In genomic region chr11:35604848-35605790, GRCm38 (mm10) we compare ENCODE assay signal across 21 mouse cellular contexts.
DNase-seq lines count a peak whose midpoint lies in the region; ATAC-seq and TF ChIP-seq lines count a peak whose summit lies in the region.
"Had no signal": no experiment of that assay in that cellular context is flagged by ENCODE, and none has a peak within 500 bp of the region (broad histone marks: within the 10 kb centered on the region; RNA-seq: fewer than 3 reads in every experiment).

No protein-coding gene starts in this region.

- no peaks in the 10 kb centered on the region for H3K79me2 ChIP-seq in CH12.LX (replicated peaks; ENCODE audit: control insufficient read depth, extremely low read depth, insufficient read depth, poor library complexity, severe bottlenecking)

- H3K36me3 ChIP-seq in hindbrain, postnatal 0 days (ENCODE audit: insufficient read depth, low read length): no peaks in the 10 kb centered on the region
- H3K36me3 ChIP-seq in hindbrain, embryonic 11.5 days (ENCODE audit: control insufficient read depth, insufficient read depth, low read length): no peaks in the 10 kb centered on the region
- H3K36me3 ChIP-seq in CH12.LX (replicated peaks in 1 of 2; ENCODE audit: control insufficient read depth in 1 of 2, insufficient read depth in 1 of 2, low read length in 1 of 2): no peaks in the 10 kb centered on the region
- H3K36me3 ChIP-seq in embryonic facial prominence, embryonic 10.5 days (replicated peaks): peaks cover 8% of the 10 kb centered on the region
- H3K36me3 ChIP-seq in intestine, postnatal 0 days (ENCODE audit: control insufficient read depth, insufficient read depth): no peaks in the 10 kb centered on the region
- H3K36me3 ChIP-seq: forebrain, embryonic 12.5 days; neural tube, embryonic 15.5 days had no signal

- peak; percentile 55 for ATAC-seq in hindbrain, postnatal 0 days
- no peak for ATAC-seq in hindbrain, embryonic 11.5 days (ENCODE audit: low FRiP score)
- peak; percentile 86 for ATAC-seq in intestine, postnatal 0 days
- no peak for ATAC-seq in megakaryocyte, adult 5-6 weeks (ENCODE audit: poor library complexity, severe bottlenecking)

- TF ChIP-seq EP300 in CH12.LX (IDR thresholded peaks at IDR 0.05; ENCODE audit: low read length): no peak

- no peak overlapping the region for H3K4me3 ChIP-seq in hindbrain, postnatal 0 days (ENCODE audit: low read length)
- H3K4me3 ChIP-seq in hindbrain, embryonic 11.5 days (ENCODE audit: low read depth, low read length): no peak overlapping the region
- no peak overlapping the region for H3K4me3 ChIP-seq in CH12.LX (replicated peaks in 1 of 3; ENCODE audit: low read depth in 2 of 3, low read length in 2 of 3, poor library complexity in 1 of 3)
- no peak overlapping the region for H3K4me3 ChIP-seq in embryonic facial prominence, embryonic 10.5 days
- H3K4me3 ChIP-seq in intestine, postnatal 0 days (ENCODE audit: low read depth, low read length): no peak overlapping the region
- H3K4me3 ChIP-seq: forebrain, embryonic 12.5 days; heart, adult 2 months; layer of hippocampus, adult 2 months; neural tube, embryonic 15.5 days had no signal

- WGBS in hindbrain, postnatal 0 days: 69% methylated on average over 18 of the region's 18 CpGs
- 82% methylated on average over 18 of the region's 18 CpGs for WGBS in hindbrain, embryonic 11.5 days
- 68% methylated on average over 18 of the region's 18 CpGs for WGBS in embryonic facial prominence, embryonic 10.5 days
- 35% methylated on average over 18 of the region's 18 CpGs for WGBS in intestine, postnatal 0 days

- TF ChIP-seq CTCF in hindbrain, postnatal 0 days (IDR thresholded peaks at IDR 0.05; ENCODE audit: low read depth): no peak
- no peak for TF ChIP-seq CTCF in CH12.LX (conservative IDR thresholded peaks at IDR 0.05 in 1 of 2, IDR thresholded peaks at IDR 0.05 in 1 of 2; ENCODE audit: low read depth in 2 of 2, low read length in 2 of 2)
- TF ChIP-seq CTCF in intestine, postnatal 0 days (IDR thresholded peaks at IDR 0.05; ENCODE audit: low read depth): no peak

- H3K9ac ChIP-seq in hindbrain, postnatal 0 days (replicated peaks; ENCODE audit: low read length): no peak overlapping the region
- H3K9ac ChIP-seq in hindbrain, embryonic 11.5 days (ENCODE audit: low read depth, low read length): no peak overlapping the region
- H3K9ac ChIP-seq in CH12.LX (ENCODE audit: insufficient read depth, low read depth): no peak overlapping the region
- no peak overlapping the region for H3K9ac ChIP-seq in intestine, postnatal 0 days (ENCODE audit: low read depth, low read length)
- H3K9ac ChIP-seq: forebrain, embryonic 12.5 days; neural tube, embryonic 15.5 days had no signal

- peak; percentile 58 for DNase-seq in hindbrain, postnatal 0 days (ENCODE audit: low spot score)
- DNase-seq in hindbrain, embryonic 11.5 days (ENCODE audit: low spot score): no peak
- DNase-seq in CH12.LX (ENCODE audit: extremely low read depth): peak; percentile 45
- peak; percentile 25 for DNase-seq in embryonic facial prominence, embryonic 10.5 days (ENCODE audit: low spot score)
- DNase-seq in heart, postnatal 4 days: no peak
- no peak for DNase-seq in right cerebral cortex, adult 18-20 months
- DNase-seq: cerebellum, adult 9-10 months; embryo, embryonic 11 days; gastrocnemius, postnatal 10 days; heart, adult 2 months; kidney, adult 8-10 months; kidney, postnatal 14 days; layer of hippocampus, postnatal 36 days; lung, adult 18-20 months; lung, postnatal 14 days; thymus, postnatal 25 days had no signal

- no peak overlapping the region for H3K27ac ChIP-seq in hindbrain, postnatal 0 days
- H3K27ac ChIP-seq in hindbrain, embryonic 11.5 days (ENCODE audit: low read depth, low read length): no peak overlapping the region
- no peak overlapping the region for H3K27ac ChIP-seq in CH12.LX (ENCODE audit: insufficient read depth, low read depth)
- no peak overlapping the region for H3K27ac ChIP-seq in embryonic facial prominence, embryonic 10.5 days (replicated peaks)
- no peak overlapping the region for H3K27ac ChIP-seq in intestine, postnatal 0 days (ENCODE audit: low read depth, low read length)
- H3K27ac ChIP-seq: forebrain, embryonic 12.5 days; heart, adult 2 months; neural tube, embryonic 15.5 days had no signal

- dilution Hi-C loops in CH12.LX (cut with MboI; ENCODE audit: extremely low pct_ligation_motif_present, extremely low pct_unique_long_range_greater_than_20kb, low sequenced_read_pairs): no loop called here

- TF ChIP-seq POLR2A in CH12.LX (IDR thresholded peaks at IDR 0.05; ENCODE audit: low read depth, low read length): no peak

- H3K9me3 ChIP-seq in hindbrain, postnatal 0 days (ENCODE audit: low read length): no peaks in the 10 kb centered on the region
- no peaks in the 10 kb centered on the region for H3K9me3 ChIP-seq in hindbrain, embryonic 11.5 days (ENCODE audit: control insufficient read depth, low read length)
- H3K9me3 ChIP-seq in CH12.LX (replicated peaks; ENCODE audit: low read length): peaks cover under 1% of the 10 kb centered on the region
- no peaks in the 10 kb centered on the region for H3K9me3 ChIP-seq in embryonic facial prominence, embryonic 10.5 days
- no peaks in the 10 kb centered on the region for H3K9me3 ChIP-seq in intestine, postnatal 0 days (ENCODE audit: control insufficient read depth)
- H3K9me3 ChIP-seq: forebrain, embryonic 12.5 days; neural tube, embryonic 15.5 days had no signal

- no peaks in the 10 kb centered on the region for H3K27me3 ChIP-seq in hindbrain, postnatal 0 days (ENCODE audit: insufficient read depth, low read length)
- no peaks in the 10 kb centered on the region for H3K27me3 ChIP-seq in hindbrain, embryonic 11.5 days (ENCODE audit: control insufficient read depth, insufficient read depth, low read length)
- H3K27me3 ChIP-seq in CH12.LX (replicated peaks): peaks cover 6% of the 10 kb centered on the region
- H3K27me3 ChIP-seq in embryonic facial prominence, embryonic 10.5 days (replicated peaks; ENCODE audit: low read depth, poor library complexity, severe bottlenecking): peaks cover 14% of the 10 kb centered on the region
- H3K27me3 ChIP-seq in intestine, postnatal 0 days (replicated peaks; ENCODE audit: control insufficient read depth, insufficient read depth, low read length): no peaks in the 10 kb centered on the region
- H3K27me3 ChIP-seq: neural tube, embryonic 15.5 days had no signal

- in situ Hi-C loops in CH12.LX (cut with MboI; ENCODE audit: low pct_ligation_motif_present, low pct_unique_long_range_greater_than_20kb, low sequenced_read_pairs): no loop called here

- TF ChIP-seq RAD21 in CH12.LX (IDR thresholded peaks at IDR 0.05; ENCODE audit: low read depth, low read length): no peak

- H3K4me2 ChIP-seq in hindbrain, postnatal 0 days (ENCODE audit: low read depth, low read length): no peak overlapping the region
- H3K4me2 ChIP-seq in hindbrain, embryonic 11.5 days (replicated peaks; ENCODE audit: low read depth, low read length): no peak overlapping the region
- H3K4me2 ChIP-seq in CH12.LX (ENCODE audit: insufficient read depth, low read depth, poor library complexity, severe bottlenecking): 0 out of 2 replicates have a peak overlapping the region, but pooled peaks have one; percentile 4
- H3K4me2 ChIP-seq in intestine, postnatal 0 days (replicated peaks; ENCODE audit: low read depth): 0 out of 2 replicates have a peak overlapping the region, but pooled peaks have one; percentile 1
- H3K4me2 ChIP-seq: forebrain, embryonic 12.5 days; neural tube, embryonic 15.5 days had no signal

- peaks cover 11% of the 10 kb centered on the region; the same call in 1 of the 2 replicates for H3K4me1 ChIP-seq in hindbrain, postnatal 0 days (ENCODE audit: insufficient read depth, low read length)
- peaks cover 4% of the 10 kb centered on the region for H3K4me1 ChIP-seq in hindbrain, embryonic 11.5 days (replicated peaks; ENCODE audit: control insufficient read depth, insufficient read depth, low read length)
- H3K4me1 ChIP-seq in CH12.LX (ENCODE audit: control insufficient read depth in 1 of 2, insufficient read depth in 2 of 2): peaks cover 0 to 31% of the 10 kb centered on the region in 2 experiments; a peak in 2 of 4 replicates
- peaks cover 39% of the 10 kb centered on the region for H3K4me1 ChIP-seq in embryonic facial prominence, embryonic 10.5 days
- peaks cover 4% of the 10 kb centered on the region; the same call in 1 of the 2 replicates for H3K4me1 ChIP-seq in intestine, postnatal 0 days (replicated peaks; ENCODE audit: control insufficient read depth, insufficient read depth, low read length)

TF ChIP-seq in CH12.LX, 34 proteins besides CTCF, POLR2A, EP300 and RAD21:
- no peak for TF ChIP-seq HCFC1 (IDR thresholded peaks at IDR 0.05; ENCODE audit: low read depth, low read length)
TF ChIP-seq in CH12.LX: peak in this region for 0.

Comparison
In these comparisons a context has a peak if more than half of its experiments do, and no peak if none do; other contexts are left out.
1. ATAC-seq: peak in hindbrain, postnatal 0 days (single experiment) and intestine, postnatal 0 days (single experiment); none in hindbrain, embryonic 11.5 days (single experiment) and megakaryocyte, adult 5-6 weeks (single experiment).
2. DNase-seq: peak in hindbrain, postnatal 0 days (single experiment), CH12.LX (single experiment) and embryonic facial prominence, embryonic 10.5 days (single experiment); none in hindbrain, embryonic 11.5 days (single experiment), heart, postnatal 4 days (single experiment) and right cerebral cortex, adult 18-20 months (single experiment).
3. H3K4me2 ChIP-seq: peak in CH12.LX (single experiment) and intestine, postnatal 0 days (single experiment); none in hindbrain, postnatal 0 days (single experiment) and hindbrain, embryonic 11.5 days (single experiment).